Mouse (Mus musculus) c-Kit-positive CD71-positive TER-119-negative erythroid progenitor cells, embryonic 14.5 days (primary cell): Measurements from ENCODE around the gene Fbxo9.
A peak's percentile ranks its signal among the peaks of the same experiment; 100 is the strongest.

ENCODE experiments used
- DNase-seq: peaks from one replicate; pipeline ENCODE4 v3.0.0-alpha.2; 2013; ENCODE audit warnings: low read depth

Fbxo9 gene

GRCm38 (mm10) chr9:78070496-78070895 is 38.4 kb downstream of the Fbxo9 start:
- DNase-seq, result no peak

GRCm38 (mm10) chr9:78064121-78064520 is 44.7 kb downstream of the Fbxo9 start:
- DNase-seq, result no peak

- DNase-seq, result no peak
These were observed 46.5 kb downstream of the Fbxo9 start for GRCm38 (mm10) chr9:78062392-78062791.

- peak; percentile 16 for DNase-seq
These were observed 49.2 kb downstream of the Fbxo9 start for GRCm38 (mm10) chr9:78059525-78060120.

- no peak for DNase-seq
These were observed 54.6 kb downstream of the Fbxo9 start for GRCm38 (mm10) chr9:78054298-78054697.

GRCm38 (mm10) chr9:78053821-78054220 is 55.0 kb downstream of the Fbxo9 start:
- no peak for DNase-seq

- DNase-seq, result no peak
These were observed 57.2 kb downstream of the Fbxo9 start, which contains the start of gene Gcm1 for GRCm38 (mm10) chr9:78051677-78052076. Gene Gcm1 (plus strand): TSS chr9:78051924.

GRCm38 (mm10) chr9:78050452-78050970 is 58.4 kb downstream of the Fbxo9 start:
- no peak for DNase-seq

GRCm38 (mm10) chr9:78046755-78047154 is 62.1 kb downstream of the Fbxo9 start:
- peak; percentile 21 for DNase-seq

- no peak for DNase-seq
These were observed 63.7 kb downstream of the Fbxo9 start for GRCm38 (mm10) chr9:78045171-78045570.

- peak; percentile 68 for DNase-seq
These were observed 69.9 kb downstream of the Fbxo9 start for GRCm38 (mm10) chr9:78038755-78039489.

- DNase-seq, result no peak
These were observed 73.0 kb downstream of the Fbxo9 start for GRCm38 (mm10) chr9:78035831-78036230.

- no peak for DNase-seq
These were observed 73.6 kb downstream of the Fbxo9 start for GRCm38 (mm10) chr9:78035296-78035695.

GRCm38 (mm10) chr9:78032930-78033329 is 75.9 kb downstream of the Fbxo9 start:
- DNase-seq, result no peak
